Mouse (Mus musculus): ENCODE measurements at regions not wholly inside any gene's neighbourhood (a gene's known extent, or its start where the extent isn't known, plus 50 kb on each side); places are given as distances from the start of the nearest gene placed in this dataset.

DNA sequence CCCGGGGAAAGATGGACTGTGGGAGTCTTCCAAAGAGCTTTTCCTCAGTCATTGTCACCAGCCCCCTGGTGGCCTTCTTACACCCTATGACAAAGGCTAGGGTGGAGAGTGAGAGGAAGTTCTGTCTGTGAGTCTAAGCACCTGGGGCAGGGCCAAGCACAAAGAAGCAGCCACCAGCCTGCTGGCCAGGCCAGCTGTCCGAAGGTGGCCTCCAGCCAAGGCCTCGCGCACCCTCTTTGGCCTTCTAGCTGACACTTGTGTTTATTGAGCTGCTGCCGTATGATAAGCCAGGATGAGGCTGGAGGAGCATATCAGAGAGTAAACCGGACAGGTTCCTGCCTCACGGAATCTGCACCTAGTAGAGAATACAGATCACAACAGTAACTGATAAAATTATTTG is 99.0 kb upstream of the Cacna1e start:
- no peaks in the 10 kb centered on the region for H3K4me1 ChIP-seq (replicated peaks)
- no peak overlapping the region for H3K27ac ChIP-seq (replicated peaks)
- no peak overlapping the region for H3K4me3 ChIP-seq
- 83% methylated on average over 7 of the region's 7 CpGs for WGBS
- no peaks in the 10 kb centered on the region for H3K9me3 ChIP-seq
- H3K9ac ChIP-seq, result no peak overlapping the region
- no peaks in the 10 kb centered on the region for H3K27me3 ChIP-seq
- H3K36me3 ChIP-seq, result no peaks in the 10 kb centered on the region
- no peak overlapping the region for H3K4me2 ChIP-seq
- no peak for ATAC-seq (ENCODE audit: low read depth)

DNA sequence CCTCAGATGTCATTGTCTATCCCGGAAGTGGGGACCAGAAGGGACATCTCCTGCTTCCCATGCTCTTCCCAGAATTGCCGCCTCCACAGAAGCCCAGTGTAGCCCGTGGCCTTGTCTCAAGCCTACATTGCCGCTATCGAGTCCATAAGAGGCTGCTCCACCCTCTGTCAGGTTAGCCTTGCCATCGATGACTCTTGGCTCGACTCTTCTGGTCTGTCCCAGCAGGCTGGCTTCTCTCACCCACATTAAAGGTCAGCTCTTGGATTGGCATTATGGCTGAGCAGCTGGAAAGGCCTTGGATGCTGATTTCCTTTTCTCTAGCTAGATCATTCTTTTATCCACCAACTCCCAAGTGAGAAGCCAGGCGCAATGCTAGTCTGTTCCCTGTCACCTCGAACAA is 98.5 kb upstream of the Cacna1e start:
- ATAC-seq (ENCODE audit: low read depth), result no peak
- Histone ChIP-seq H3K36me3 (no peaks in the 10 kb centered on the region), H3K27ac (replicated peaks) (no peak overlapping the region), H3K27me3 (no peaks in the 10 kb centered on the region), H3K4me3 (no peak overlapping the region), H3K9ac (no peak overlapping the region), H3K4me1 (replicated peaks) (no peaks in the 10 kb centered on the region), H3K4me2 (no peak overlapping the region), H3K9me3 (no peaks in the 10 kb centered on the region)
- 89% methylated on average over 9 of the region's 9 CpGs for WGBS

DNA sequence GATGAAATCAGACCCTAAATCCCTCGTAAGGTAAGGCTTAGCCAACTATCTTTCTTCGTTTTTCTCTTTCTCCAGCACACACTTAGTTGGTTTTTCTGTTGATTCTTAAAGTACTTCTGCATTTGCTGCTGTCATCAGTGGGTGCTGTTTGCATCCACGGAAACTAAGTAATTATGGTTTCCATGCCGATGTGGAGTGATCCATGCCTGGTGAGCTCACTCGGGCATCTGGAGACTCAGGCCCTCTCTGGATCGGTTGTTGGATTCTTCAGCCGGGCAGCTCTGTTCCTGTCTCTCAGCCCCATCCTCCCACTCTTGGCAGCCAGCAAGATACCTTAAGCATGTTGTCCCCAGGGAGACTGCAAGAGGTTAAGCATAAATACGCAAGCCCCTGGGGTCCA is 97.4 kb upstream of the Cacna1e start:
- no peaks in the 10 kb centered on the region for H3K27me3 ChIP-seq
- ATAC-seq (ENCODE audit: low read depth), result no peak

GRCm38 (mm10) chr1:154975732-154976131 is 91.4 kb upstream of the Cacna1e start:
- no peak overlapping the region for H3K9ac ChIP-seq
- no peaks in the 10 kb centered on the region for H3K9me3 ChIP-seq
- H3K4me2 ChIP-seq, result no peak overlapping the region
- H3K36me3 ChIP-seq, result no peaks in the 10 kb centered on the region
- H3K27ac ChIP-seq (replicated peaks), result no peak overlapping the region
- WGBS, result 89% methylated on average over 4 of the region's 4 CpGs
- H3K27me3 ChIP-seq, result no peaks in the 10 kb centered on the region
- no peaks in the 10 kb centered on the region for H3K4me1 ChIP-seq (replicated peaks)
- H3K4me3 ChIP-seq, result no peak overlapping the region
- ATAC-seq (ENCODE audit: low read depth), result no peak

More for the DNA sequence above, 97.4 kb upstream of the Cacna1e start:
- no peak overlapping the region for H3K4me3 ChIP-seq
- no peaks in the 10 kb centered on the region for H3K4me1 ChIP-seq (replicated peaks)
- H3K36me3 ChIP-seq, result no peaks in the 10 kb centered on the region
- no peak overlapping the region for H3K27ac ChIP-seq (replicated peaks)
- no peak overlapping the region for H3K4me2 ChIP-seq
- H3K9me3 ChIP-seq, result no peaks in the 10 kb centered on the region
- 78% methylated on average over 8 of the region's 8 CpGs for WGBS
- no peak overlapping the region for H3K9ac ChIP-seq

DNA sequence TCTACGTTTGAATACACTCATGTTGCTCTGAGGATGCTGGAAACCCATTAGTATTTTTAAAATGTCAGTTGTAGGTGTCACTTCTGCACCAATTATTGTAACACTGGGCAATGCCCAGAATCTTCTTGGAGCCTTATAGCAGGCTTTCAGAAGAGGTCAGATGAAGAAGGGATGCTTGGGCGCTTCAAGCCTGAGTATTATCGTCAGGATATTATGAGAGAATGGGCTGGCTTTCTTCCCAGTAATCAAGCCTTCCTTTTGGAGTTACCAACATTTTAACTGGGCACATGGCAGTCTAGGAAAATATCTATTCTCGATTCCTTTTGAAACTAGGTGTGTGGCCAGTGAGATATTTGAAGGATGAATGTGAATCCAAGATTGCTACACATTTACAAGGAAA is 77.0 kb upstream of the Cacna1e start:
- Histone ChIP-seq H3K4me1 (replicated peaks) (peaks cover under 1% of the 10 kb centered on the region; the same call in 1 of the 2 replicates), H3K27me3 (no peaks in the 10 kb centered on the region), H3K4me2 (no peak overlapping the region), H3K4me3 (no peak overlapping the region), H3K9me3 (0 out of 2 replicates have a peak, but pooled peaks cover 5% of the 10 kb centered on the region), H3K27ac (replicated peaks) (no peak overlapping the region), H3K36me3 (no peaks in the 10 kb centered on the region), H3K9ac (no peak overlapping the region)
- 85% methylated on average over 4 of the region's 4 CpGs for WGBS
- no peak for ATAC-seq (ENCODE audit: low read depth)

GRCm38 (mm10) chr1:154956625-154957031 is 72.3 kb upstream of the Cacna1e start:
- Histone ChIP-seq H3K4me1 (replicated peaks) (peaks cover 6% of the 10 kb centered on the region; the same call in 1 of the 2 replicates), H3K27me3 (no peaks in the 10 kb centered on the region), H3K4me3 (no peak overlapping the region), H3K36me3 (no peaks in the 10 kb centered on the region), H3K27ac (replicated peaks) (no peak overlapping the region), H3K9ac (no peak overlapping the region), H3K4me2 (no peak overlapping the region), H3K9me3 (no peaks in the 10 kb centered on the region)
- peak; percentile 51; the same call in 1 of the 2 replicates for ATAC-seq (ENCODE audit: low read depth)
- WGBS, result 44% methylated on average over 5 of the region's 5 CpGs

GRCm38 (mm10) chr1:154952679-154953078 is 68.4 kb upstream of the Cacna1e start:
- WGBS, result 89% methylated on average over 2 of the region's 2 CpGs
- no peak overlapping the region for H3K9ac ChIP-seq
- H3K4me1 ChIP-seq (replicated peaks), result peaks cover 6% of the 10 kb centered on the region; the same call in 1 of the 2 replicates
- no peaks in the 10 kb centered on the region for H3K36me3 ChIP-seq
- no peak overlapping the region for H3K27ac ChIP-seq (replicated peaks)
- no peaks in the 10 kb centered on the region for H3K9me3 ChIP-seq
- H3K27me3 ChIP-seq, result no peaks in the 10 kb centered on the region
- no peak overlapping the region for H3K4me2 ChIP-seq
- H3K4me3 ChIP-seq, result no peak overlapping the region
- no peak for ATAC-seq (ENCODE audit: low read depth)
